In genomic region chr11:108267825-108268224, GRCm38 (mm10) we compare ENCODE assay signal across 15 mouse cellular contexts.
DNase-seq lines count a peak whose midpoint lies in the region; ATAC-seq and TF ChIP-seq lines count a peak whose summit lies in the region.
"Had no signal": no experiment of that assay in that cellular context is flagged by ENCODE, and none has a peak within 500 bp of the region (broad histone marks: within the 10 kb centered on the region; RNA-seq: fewer than 3 reads in every experiment).

No protein-coding gene starts in this region.

- 81% methylated on average over 7 of the region's 7 CpGs for WGBS in heart, embryonic 10.5 days
- WGBS in kidney, postnatal 0 days = 39% methylated on average over 7 of the region's 7 CpGs
- WGBS in midbrain, postnatal 0 days = 82% methylated on average over 7 of the region's 7 CpGs

- H3K9me3 ChIP-seq in heart, embryonic 10.5 days = no peaks in the 10 kb centered on the region
- H3K9me3 ChIP-seq in kidney, postnatal 0 days (replicated peaks; ENCODE audit: low read length) = no peaks in the 10 kb centered on the region
- H3K9me3 ChIP-seq in midbrain, postnatal 0 days (ENCODE audit: low read length) = no peaks in the 10 kb centered on the region
- H3K9me3 ChIP-seq: forebrain, embryonic 12.5 days; liver, embryonic 13.5 days had no signal

- H3K4me2 ChIP-seq in kidney, postnatal 0 days (ENCODE audit: low read length) = no peak overlapping the region
- no peak overlapping the region for H3K4me2 ChIP-seq in midbrain, postnatal 0 days (ENCODE audit: low read depth, low read length, poor library complexity, severe bottlenecking)
- H3K4me2 ChIP-seq: forebrain, embryonic 12.5 days; liver, embryonic 13.5 days had no signal

- H3K36me3 ChIP-seq in heart, embryonic 10.5 days = no peaks in the 10 kb centered on the region
- no peaks in the 10 kb centered on the region for H3K36me3 ChIP-seq in kidney, postnatal 0 days (ENCODE audit: insufficient read depth, low read length)
- H3K36me3 ChIP-seq in midbrain, postnatal 0 days (ENCODE audit: insufficient read depth, low read length) = no peaks in the 10 kb centered on the region
- H3K36me3 ChIP-seq: forebrain, embryonic 12.5 days; liver, embryonic 13.5 days had no signal

- TF ChIP-seq CTCF in kidney, postnatal 0 days (IDR thresholded peaks at IDR 0.05; ENCODE audit: low read depth) = no peak
- TF ChIP-seq CTCF in midbrain, postnatal 0 days (IDR thresholded peaks at IDR 0.05) = no peak

- 0 out of 2 replicates have a peak overlapping the region, but pooled peaks have one; percentile 25 for H3K27ac ChIP-seq in heart, embryonic 10.5 days
- no peak overlapping the region for H3K27ac ChIP-seq in kidney, postnatal 0 days
- H3K27ac ChIP-seq in midbrain, postnatal 0 days (ENCODE audit: low read depth, low read length) = no peak overlapping the region
- H3K27ac ChIP-seq: forebrain, embryonic 12.5 days; liver, embryonic 13.5 days had no signal

- peaks cover 56% of the 10 kb centered on the region for H3K4me1 ChIP-seq in heart, embryonic 10.5 days
- H3K4me1 ChIP-seq in kidney, postnatal 0 days (replicated peaks; ENCODE audit: insufficient read depth, low read length) = peaks cover 32% of the 10 kb centered on the region
- peaks cover 17% of the 10 kb centered on the region for H3K4me1 ChIP-seq in midbrain, postnatal 0 days (ENCODE audit: insufficient read depth, low read length)

- no peak for DNase-seq in heart, embryonic 10.5 days (ENCODE audit: low spot score)
- DNase-seq in heart, postnatal 14 days = no peak
- peak; percentile 55 to 66 for DNase-seq in spleen, postnatal 36 days (ENCODE audit: low spot score in 2 of 2)
- no peak for DNase-seq in spleen, postnatal 14 days (ENCODE audit: low spot score in 2 of 2)
- DNase-seq in kidney, postnatal 0 days (ENCODE audit: low spot score) = peak; percentile 35
- DNase-seq in left cerebral cortex, postnatal 4 days = no peak
- DNase-seq in midbrain, postnatal 0 days (ENCODE audit: low spot score) = no peak
- DNase-seq: cerebellum, adult 9-10 months; gastrocnemius, postnatal 14 days; liver, embryonic 13.5 days; retina, postnatal 1 day; thymus, postnatal 36 days had no signal

- H3K27me3 ChIP-seq in heart, embryonic 10.5 days (ENCODE audit: insufficient read depth, poor library complexity, severe bottlenecking) = no peaks in the 10 kb centered on the region
- no peaks in the 10 kb centered on the region for H3K27me3 ChIP-seq in kidney, postnatal 0 days (ENCODE audit: insufficient read depth, low read length)
- H3K27me3 ChIP-seq in midbrain, postnatal 0 days (ENCODE audit: insufficient read depth, low read length) = no peaks in the 10 kb centered on the region
- H3K27me3 ChIP-seq: liver, embryonic 13.5 days had no signal

- H3K9ac ChIP-seq in kidney, postnatal 0 days (ENCODE audit: low read depth, low read length) = no peak overlapping the region
- H3K9ac ChIP-seq in midbrain, postnatal 0 days (replicated peaks; ENCODE audit: low read length, poor library complexity, severe bottlenecking) = no peak overlapping the region
- H3K9ac ChIP-seq: forebrain, embryonic 12.5 days; liver, embryonic 13.5 days had no signal

- H3K4me3 ChIP-seq in heart, embryonic 10.5 days = no peak overlapping the region
- no peak overlapping the region for H3K4me3 ChIP-seq in kidney, postnatal 0 days (replicated peaks; ENCODE audit: low read depth, low read length)
- H3K4me3 ChIP-seq in midbrain, postnatal 0 days (ENCODE audit: low read depth, low read length) = no peak overlapping the region
- H3K4me3 ChIP-seq: forebrain, embryonic 12.5 days; liver, embryonic 13.5 days had no signal

- ATAC-seq in kidney, postnatal 0 days (replicated peaks; ENCODE audit: low FRiP score, low read depth) = no peak
- no peak for ATAC-seq in megakaryocyte-erythroid progenitor cell, adult 5-6 weeks (replicated peaks; ENCODE audit: low FRiP score, low TSS enrichment, poor library complexity, severe bottlenecking)
- no peak for ATAC-seq in midbrain, postnatal 0 days (ENCODE audit: low FRiP score)
- ATAC-seq: intestine, embryonic 16.5 days had no signal

- intact Hi-C loops in heart, postnatal 14 days (cut with DNase I) = loop anchor here (5.0 kb wide), 1 partner anchor 136 kb away; no protein-coding TSS in a partner anchor
- intact Hi-C loops in left cerebral cortex, postnatal 4 days (cut with DNase I) = no loop called here

Comparison
In these comparisons a context has a peak if more than half of its experiments do, and no peak if none do; other contexts are left out.
1. DNase-seq: peak in spleen, postnatal 36 days (2 of 2) and kidney, postnatal 0 days (single experiment); none in heart, embryonic 10.5 days (single experiment), heart, postnatal 14 days (0 of 2), spleen, postnatal 14 days (0 of 2), left cerebral cortex, postnatal 4 days (single experiment) and midbrain, postnatal 0 days (single experiment).